Mouse (Mus musculus): ENCODE measurements around the gene Hif1an. TPM values are rescaled to one million over a fixed set of nuclear protein-coding genes. Genes with fewer than 3 reads are reported as not detected.

Gene Hif1an
- polyA plus RNA-seq, 1 experiment, result 19.2 TPM

DNA sequence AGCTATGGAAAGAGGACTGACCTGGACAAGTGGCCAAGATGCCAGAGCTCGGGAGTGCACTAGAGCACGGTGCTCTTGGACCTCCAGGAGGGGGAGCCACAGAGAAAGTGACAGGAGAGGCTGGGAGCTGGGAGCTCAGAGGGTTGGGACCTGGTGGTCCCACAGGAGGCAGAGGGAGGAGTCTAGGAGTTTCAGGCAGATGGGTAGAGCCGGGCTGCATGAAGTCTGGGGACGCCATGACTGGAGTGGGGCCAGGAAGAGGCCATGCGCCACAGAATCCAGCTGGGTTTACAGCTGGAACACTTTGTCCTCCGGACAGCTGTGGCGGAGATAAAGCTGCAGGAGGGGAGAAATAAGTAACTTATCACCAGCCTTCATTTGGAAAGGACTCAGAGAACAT is 43.5 kb upstream of the Hif1an start:
- Histone ChIP-seq H3K4me3 (ENCODE audit: control insufficient read depth, low read depth, low read length) (no peak overlapping the region), H3K36me3 (ENCODE audit: control insufficient read depth, insufficient read depth, low read length) (no peaks in the 10 kb centered on the region), H3K4me1 (ENCODE audit: control insufficient read depth, insufficient read depth, low read length) (peaks cover 3% of the 10 kb centered on the region; the same call in 1 of the 2 replicates), H3K27ac (ENCODE audit: control insufficient read depth, insufficient read depth, low read depth, low read length) (no peak overlapping the region), H3K27me3 (ENCODE audit: control insufficient read depth, insufficient read depth, low read length) (no peaks in the 10 kb centered on the region)
- TF ChIP-seq POLR2A (IDR thresholded peaks at IDR 0.05; ENCODE audit: control insufficient read depth, low read depth, low read length) (no peak), CTCF (IDR thresholded peaks at IDR 0.05; ENCODE audit: control insufficient read depth, insufficient read depth, insufficient replicate concordance, low read depth, low read length) (no peak)

GRCm38 (mm10) chr19:44525551-44526205 is 37.0 kb upstream of the Hif1an start:
- no peaks in the 10 kb centered on the region for H3K27me3 ChIP-seq (ENCODE audit: control insufficient read depth, insufficient read depth, low read length)

GRCm38 (mm10) chr19:44530018-44530417 is 32.6 kb upstream of the Hif1an start:
- Histone ChIP-seq H3K27me3 (ENCODE audit: control insufficient read depth, insufficient read depth, low read length) (no peaks in the 10 kb centered on the region), H3K36me3 (ENCODE audit: control insufficient read depth, insufficient read depth, low read length) (no peaks in the 10 kb centered on the region), H3K4me1 (ENCODE audit: control insufficient read depth, insufficient read depth, low read length) (no peaks in the 10 kb centered on the region), H3K27ac (ENCODE audit: control insufficient read depth, insufficient read depth, low read depth, low read length) (no peak overlapping the region), H3K4me3 (ENCODE audit: control insufficient read depth, low read depth, low read length) (no peak overlapping the region)
- TF ChIP-seq CTCF (IDR thresholded peaks at IDR 0.05; ENCODE audit: control insufficient read depth, insufficient read depth, insufficient replicate concordance, low read depth, low read length), result no peak
- TF ChIP-seq POLR2A (IDR thresholded peaks at IDR 0.05; ENCODE audit: control insufficient read depth, low read depth, low read length), result no peak

More at GRCm38 (mm10) chr19:44525551-44526205, 37.0 kb upstream of the Hif1an start:
- H3K36me3 ChIP-seq (ENCODE audit: control insufficient read depth, insufficient read depth, low read length), result no peaks in the 10 kb centered on the region
- H3K27ac ChIP-seq (ENCODE audit: control insufficient read depth, insufficient read depth, low read depth, low read length), result peak overlapping the region; percentile 23; the same call in 1 of the 2 replicates
- H3K4me1 ChIP-seq (ENCODE audit: control insufficient read depth, insufficient read depth, low read length), result no peaks in the 10 kb centered on the region
- H3K4me3 ChIP-seq (ENCODE audit: control insufficient read depth, low read depth, low read length), result no peak overlapping the region
- no peak for TF ChIP-seq POLR2A (IDR thresholded peaks at IDR 0.05; ENCODE audit: control insufficient read depth, low read depth, low read length)
- no peak for TF ChIP-seq CTCF (IDR thresholded peaks at IDR 0.05; ENCODE audit: control insufficient read depth, insufficient read depth, insufficient replicate concordance, low read depth, low read length)

GRCm38 (mm10) chr19:44535376-44535775 is 27.3 kb upstream of the Hif1an start:
- no peaks in the 10 kb centered on the region for H3K36me3 ChIP-seq (ENCODE audit: control insufficient read depth, insufficient read depth, low read length)
- no peaks in the 10 kb centered on the region for H3K27me3 ChIP-seq (ENCODE audit: control insufficient read depth, insufficient read depth, low read length)
- no peak overlapping the region for H3K4me3 ChIP-seq (ENCODE audit: control insufficient read depth, low read depth, low read length)
- TF ChIP-seq CTCF (IDR thresholded peaks at IDR 0.05; ENCODE audit: control insufficient read depth, insufficient read depth, insufficient replicate concordance, low read depth, low read length) (peak; percentile 14; the same call in 1 of the 2 replicates), POLR2A (IDR thresholded peaks at IDR 0.05; ENCODE audit: control insufficient read depth, low read depth, low read length) (no peak)
- H3K27ac ChIP-seq (ENCODE audit: control insufficient read depth, insufficient read depth, low read depth, low read length), result no peak overlapping the region
- no peaks in the 10 kb centered on the region for H3K4me1 ChIP-seq (ENCODE audit: control insufficient read depth, insufficient read depth, low read length)

GRCm38 (mm10) chr19:44537416-44537815 is 25.2 kb upstream of the Hif1an start:
- Histone ChIP-seq H3K27ac (ENCODE audit: control insufficient read depth, insufficient read depth, low read depth, low read length) (no peak overlapping the region), H3K36me3 (ENCODE audit: control insufficient read depth, insufficient read depth, low read length) (no peaks in the 10 kb centered on the region), H3K4me3 (ENCODE audit: control insufficient read depth, low read depth, low read length) (no peak overlapping the region), H3K4me1 (ENCODE audit: control insufficient read depth, insufficient read depth, low read length) (no peaks in the 10 kb centered on the region), H3K27me3 (ENCODE audit: control insufficient read depth, insufficient read depth, low read length) (no peaks in the 10 kb centered on the region)
- TF ChIP-seq POLR2A (IDR thresholded peaks at IDR 0.05; ENCODE audit: control insufficient read depth, low read depth, low read length) (no peak), CTCF (IDR thresholded peaks at IDR 0.05; ENCODE audit: control insufficient read depth, insufficient read depth, insufficient replicate concordance, low read depth, low read length) (no peak)

DNA sequence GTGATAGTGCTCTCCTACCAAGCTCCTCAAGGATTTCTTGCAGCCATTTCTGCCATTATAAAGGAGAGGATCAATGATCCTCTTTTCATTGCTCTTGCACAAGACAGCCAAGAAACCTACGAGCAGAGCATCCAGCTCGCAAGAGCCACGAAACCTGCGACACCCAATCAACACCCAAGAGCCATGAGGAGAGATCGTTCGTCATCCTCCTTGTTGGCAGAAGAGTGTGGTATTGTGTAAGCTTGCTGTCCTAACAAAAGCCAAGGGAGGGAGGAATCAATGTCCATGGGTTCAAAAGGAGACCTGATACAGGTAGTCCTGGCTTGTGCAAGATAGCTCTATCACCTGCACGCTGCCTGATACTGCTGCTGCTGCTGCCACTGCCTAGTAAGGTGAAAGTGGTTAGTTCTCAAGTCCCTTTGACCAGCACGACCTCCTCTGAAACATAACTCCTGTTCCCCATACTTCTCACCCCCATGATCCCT is 19.9 kb upstream of the Hif1an start:
- Histone ChIP-seq H3K4me3 (ENCODE audit: control insufficient read depth, low read depth, low read length) (no peak overlapping the region), H3K27me3 (ENCODE audit: control insufficient read depth, insufficient read depth, low read length) (no peaks in the 10 kb centered on the region), H3K36me3 (ENCODE audit: control insufficient read depth, insufficient read depth, low read length) (no peaks in the 10 kb centered on the region), H3K27ac (ENCODE audit: control insufficient read depth, insufficient read depth, low read depth, low read length) (no peak overlapping the region), H3K4me1 (ENCODE audit: control insufficient read depth, insufficient read depth, low read length) (peaks cover 6% of the 10 kb centered on the region)
- TF ChIP-seq POLR2A (IDR thresholded peaks at IDR 0.05; ENCODE audit: control insufficient read depth, low read depth, low read length), result no peak
- no peak for TF ChIP-seq CTCF (IDR thresholded peaks at IDR 0.05; ENCODE audit: control insufficient read depth, insufficient read depth, insufficient replicate concordance, low read depth, low read length)

- Histone ChIP-seq H3K27ac (ENCODE audit: control insufficient read depth, insufficient read depth, low read depth, low read length) (no peak overlapping the region), H3K4me3 (ENCODE audit: control insufficient read depth, low read depth, low read length) (no peak overlapping the region), H3K36me3 (ENCODE audit: control insufficient read depth, insufficient read depth, low read length) (no peaks in the 10 kb centered on the region), H3K27me3 (ENCODE audit: control insufficient read depth, insufficient read depth, low read length) (no peaks in the 10 kb centered on the region), H3K4me1 (ENCODE audit: control insufficient read depth, insufficient read depth, low read length) (peaks cover 6% of the 10 kb centered on the region)
- TF ChIP-seq POLR2A (IDR thresholded peaks at IDR 0.05; ENCODE audit: control insufficient read depth, low read depth, low read length), result no peak
- TF ChIP-seq CTCF (IDR thresholded peaks at IDR 0.05; ENCODE audit: control insufficient read depth, insufficient read depth, insufficient replicate concordance, low read depth, low read length), result no peak
Observed at GRCm38 (mm10) chr19:44544372-44544771, 18.3 kb upstream of the Hif1an start.
